Mouse (Mus musculus) gastrocnemius, adult 2 months (tissue): ENCODE results near the gene Slc36a2. TPM values are rescaled to one million over a fixed set of nuclear protein-coding genes. Genes with fewer than 3 reads are reported as not detected.
A peak's percentile ranks its signal among the peaks of the same experiment; 100 is the strongest.

Source experiments
- DNase-seq: peaks from one replicate; pipeline ENCODE4 v3.0.0; 2022
- H3K27ac ChIP-seq: fragments of 200-600 bp; 2 replicates; pipeline ENCODE4 v1.8.1; 2022; ENCODE audit warnings: mild to moderate bottlenecking
- H3K4me3 ChIP-seq: fragments of 200-600 bp; 2 replicates; pipeline ENCODE4 v1.8.1; 2022; ENCODE audit warnings: mild to moderate bottlenecking, moderate library complexity
- CTCF ChIP-seq: fragments of 200-600 bp; IDR thresholded peaks from 2 replicates; pipeline ENCODE4 v1.8.1; 2022; ENCODE audit warnings: antibody characterized with exemption, mild to moderate bottlenecking, moderate library complexity
- intact Hi-C: fragments of 180-260 bp; cut with DNase I; formaldehyde crosslinking; loops from one replicate; pipeline ENCODE4 v1.15.1; 2025
- long read RNA-seq, 2 experiments: library from polyadenylated mRNA; stranded (forward); transcript quantifications; one replicate each; pipeline ENCODE4 v2.0.0; 2021
- total RNA-seq, 2 experiments: library from RNA; stranded (reverse); gene quantifications; 2 replicates each; pipeline ENCODE4 v1.2.3; 2021

Slc36a2 gene
- under 1 TPM; 0.15 to 0.61 TPM for total RNA-seq
- long read RNA-seq, experiment 1, partial matches to known transcripts = 1 of 2 reads
- long read RNA-seq, experiment 1, other reads (novel, unspliced or antisense) = 0 of 2 reads
- long read RNA-seq, experiment 2, partial matches to known transcripts = 0 of 1 reads
- long read RNA-seq, experiment 2, other reads (novel, unspliced or antisense) = 0 of 1 reads

DNA sequence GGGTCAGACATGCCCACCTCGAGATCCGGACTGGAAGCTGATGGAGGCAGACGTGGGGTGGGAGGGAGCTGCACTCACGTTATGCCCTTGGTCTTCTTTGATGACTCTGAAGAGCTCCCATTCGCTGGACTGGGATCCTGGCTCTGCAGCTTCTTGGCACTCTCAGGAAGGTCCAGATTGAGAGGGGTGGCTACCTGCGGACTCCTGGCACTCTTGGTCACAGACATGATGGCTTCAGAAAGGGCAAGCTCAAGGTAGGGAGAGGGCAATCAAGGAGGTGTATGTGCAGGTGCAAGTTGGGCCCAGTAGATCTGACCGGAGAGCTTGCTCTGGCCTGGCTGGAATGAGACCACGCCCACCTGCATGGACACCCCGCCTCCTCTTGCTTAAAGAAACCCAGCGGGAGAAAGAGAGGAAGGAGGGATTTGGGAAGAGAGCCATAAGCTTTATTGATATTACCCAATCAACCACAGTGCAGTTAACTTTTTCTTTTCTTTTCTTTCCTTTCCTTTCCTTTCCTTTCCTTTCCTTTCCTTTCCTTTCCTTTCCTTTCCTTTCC is at the start of gene Slc36a2:
Gene Slc36a2 (minus strand): TSS at position 345 of the 559 bp plus-strand sequence.
- no peak for TF ChIP-seq CTCF
- DNase-seq = no peak
- Histone ChIP-seq H3K27ac (no peak within 1 kb of the TSS), H3K4me3 (peak within 1 kb of the TSS; percentile 11; the same call in 1 of the 2 replicates)
- intact Hi-C loops = no loop called here

DNA sequence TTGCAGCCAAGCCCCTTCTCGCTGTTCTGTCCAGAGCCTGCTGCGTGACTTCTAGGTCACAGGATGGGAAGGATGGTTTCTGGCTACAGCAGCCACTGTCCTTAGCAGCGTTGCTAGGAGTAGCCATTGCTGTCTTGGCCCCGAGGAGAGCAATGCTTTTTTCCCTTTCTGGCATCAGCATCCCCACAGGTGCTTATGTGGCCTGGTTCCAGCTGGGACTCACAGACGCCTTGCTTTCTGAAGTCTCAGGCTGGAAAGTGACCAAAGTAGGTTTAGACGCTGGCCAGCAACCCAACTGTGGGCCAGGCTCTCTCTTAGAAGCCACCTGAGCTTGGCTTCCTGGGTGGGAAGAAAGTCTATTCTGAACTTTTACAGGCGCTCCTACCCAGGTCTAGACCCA is 49.4 kb upstream of the Slc36a2 start:
- Histone ChIP-seq H3K27ac (no peak overlapping the region), H3K4me3 (no peak overlapping the region)
- intact Hi-C loops = no loop called here
- no peak for DNase-seq
- TF ChIP-seq CTCF = no peak

DNA sequence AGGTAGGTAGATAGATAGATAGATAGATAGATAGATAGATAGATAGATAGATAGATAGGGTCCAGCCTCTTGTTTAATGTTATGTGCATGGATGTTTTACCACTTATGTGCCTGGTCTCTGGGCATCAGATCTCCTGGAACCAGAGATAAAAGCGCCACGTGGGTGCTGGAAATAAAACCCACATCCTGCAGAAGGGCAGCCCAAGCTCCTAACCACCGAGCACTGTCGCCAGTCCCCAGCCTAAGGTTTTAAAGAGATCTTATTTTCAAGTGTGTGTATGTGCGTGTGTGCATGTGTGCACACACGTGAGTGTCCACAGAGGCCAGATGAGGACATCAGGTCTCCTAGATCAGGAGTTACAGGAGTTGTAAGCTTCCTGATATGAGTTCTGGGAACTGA is 46.2 kb upstream of the Slc36a2 start:
- no peak overlapping the region for H3K27ac ChIP-seq
- no peak for DNase-seq
- no peak for TF ChIP-seq CTCF
- intact Hi-C loops = no loop called here
- H3K4me3 ChIP-seq = no peak overlapping the region

DNA sequence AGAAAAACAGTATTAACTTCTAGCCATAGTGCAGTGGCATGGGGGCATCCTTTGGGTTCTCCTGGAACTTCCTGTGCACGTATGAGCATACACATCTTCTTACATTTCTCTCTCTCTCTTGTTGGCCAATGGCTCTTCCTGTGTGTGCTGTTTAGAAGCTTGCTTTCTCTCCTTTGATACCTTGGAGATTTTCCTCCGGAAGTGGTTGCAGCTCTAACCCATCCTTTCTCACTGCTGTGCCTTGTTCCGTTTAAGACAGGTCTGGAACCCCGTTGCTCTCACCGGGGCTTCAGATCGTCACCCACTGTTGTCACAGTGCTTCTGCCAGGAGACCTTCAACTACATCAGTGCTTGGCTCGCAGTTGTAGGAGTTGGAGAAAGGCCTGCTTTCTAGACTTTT is 36.4 kb upstream of the Slc36a2 start:
- intact Hi-C loops = no loop called here
- Histone ChIP-seq H3K4me3 (no peak overlapping the region), H3K27ac (no peak overlapping the region)
- TF ChIP-seq CTCF = no peak
- no peak for DNase-seq

DNA sequence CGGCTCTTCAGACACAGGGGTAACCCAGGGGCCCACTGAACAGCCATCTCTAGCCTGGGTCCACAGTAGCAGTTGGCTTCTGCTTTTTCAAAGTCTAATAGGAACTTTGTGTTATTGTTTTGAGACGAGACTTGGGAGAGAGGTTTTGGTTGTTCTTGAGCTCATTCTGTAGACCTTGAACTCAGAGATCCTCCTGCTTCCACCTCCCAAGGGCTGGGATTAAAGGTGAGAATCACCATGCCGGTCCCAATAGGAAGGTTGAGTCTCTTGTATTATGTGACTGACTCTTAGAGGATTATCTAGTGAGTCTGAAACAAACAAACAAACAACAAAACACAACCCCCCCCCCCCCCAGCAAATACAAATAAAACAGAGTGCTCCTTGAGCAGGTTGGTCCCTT is 33.6 kb upstream of the Slc36a2 start:
- DNase-seq = no peak
- no peak for TF ChIP-seq CTCF
- intact Hi-C loops = no loop called here
- Histone ChIP-seq H3K4me3 (no peak overlapping the region), H3K27ac (no peak overlapping the region)

DNA sequence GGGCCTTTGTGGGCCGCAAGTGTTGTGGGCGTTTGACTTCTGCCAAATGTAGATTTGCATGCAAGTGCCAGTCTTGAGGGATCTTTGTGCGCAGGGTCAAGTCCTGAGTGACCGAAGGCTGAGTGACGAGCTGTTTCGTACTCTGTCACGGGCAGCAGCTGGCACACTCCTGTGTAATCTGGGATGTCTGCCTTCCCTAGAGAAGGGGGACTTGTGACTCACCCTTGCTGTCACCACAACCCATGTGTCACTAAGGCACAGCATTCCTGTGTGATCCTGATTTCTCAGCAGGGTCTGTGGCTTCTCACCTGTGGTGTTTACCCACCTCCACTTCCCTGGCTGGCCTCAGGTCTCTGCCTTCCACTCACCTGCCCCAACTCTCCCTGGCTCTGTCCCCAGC is 33.0 kb upstream of the Slc36a2 start:
- Histone ChIP-seq H3K4me3 (no peak overlapping the region), H3K27ac (no peak overlapping the region)
- DNase-seq = no peak
- intact Hi-C loops = no loop called here
- no peak for TF ChIP-seq CTCF

DNA sequence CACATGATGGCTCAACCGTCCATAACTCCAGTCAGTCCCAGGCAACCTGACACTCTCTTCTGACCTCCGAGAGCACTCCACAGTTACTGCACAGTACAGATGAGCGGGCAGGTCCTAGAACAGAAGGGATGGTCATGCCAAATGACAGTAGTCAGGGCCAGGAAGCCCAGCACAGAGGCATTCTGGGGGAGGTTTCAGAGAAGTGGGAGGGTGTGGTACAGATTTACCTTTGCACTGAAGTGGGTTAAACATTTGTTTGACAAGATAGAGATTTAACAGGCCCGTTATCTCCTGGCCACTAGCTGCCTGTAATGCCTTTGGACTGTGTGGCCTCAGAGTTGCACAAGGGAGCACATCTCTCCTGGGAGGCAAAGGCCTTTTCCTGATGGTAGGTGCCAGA is 32.5 kb upstream of the Slc36a2 start:
- intact Hi-C loops = no loop called here
- no peak for DNase-seq

DNA sequence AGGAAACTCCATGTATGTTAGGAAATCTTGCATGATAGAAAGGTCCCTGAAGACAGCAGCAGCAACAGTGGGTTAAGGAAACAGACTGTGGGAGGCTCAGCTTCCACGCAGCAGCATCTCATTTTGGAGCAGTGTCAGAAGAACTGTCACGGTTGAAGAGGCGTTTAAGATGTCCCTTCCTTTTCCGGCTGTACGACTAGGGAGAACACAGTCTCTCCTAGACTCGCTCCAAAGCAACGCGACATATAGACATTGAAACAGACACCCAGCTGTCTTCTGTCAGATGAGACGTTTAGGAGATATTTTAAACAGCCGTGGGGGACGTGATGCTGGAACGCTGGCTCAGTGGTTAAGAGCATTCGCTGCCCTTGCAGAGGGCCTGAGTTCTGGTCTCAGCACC is 32.0 kb upstream of the Slc36a2 start:
- Histone ChIP-seq H3K27ac (no peak overlapping the region), H3K4me3 (no peak overlapping the region)
- TF ChIP-seq CTCF = no peak
- intact Hi-C loops = no loop called here
- no peak for DNase-seq

More for the DNA sequence above, 32.5 kb upstream of the Slc36a2 start:
- H3K27ac ChIP-seq = no peak overlapping the region
- no peak for TF ChIP-seq CTCF
- H3K4me3 ChIP-seq = no peak overlapping the region

DNA sequence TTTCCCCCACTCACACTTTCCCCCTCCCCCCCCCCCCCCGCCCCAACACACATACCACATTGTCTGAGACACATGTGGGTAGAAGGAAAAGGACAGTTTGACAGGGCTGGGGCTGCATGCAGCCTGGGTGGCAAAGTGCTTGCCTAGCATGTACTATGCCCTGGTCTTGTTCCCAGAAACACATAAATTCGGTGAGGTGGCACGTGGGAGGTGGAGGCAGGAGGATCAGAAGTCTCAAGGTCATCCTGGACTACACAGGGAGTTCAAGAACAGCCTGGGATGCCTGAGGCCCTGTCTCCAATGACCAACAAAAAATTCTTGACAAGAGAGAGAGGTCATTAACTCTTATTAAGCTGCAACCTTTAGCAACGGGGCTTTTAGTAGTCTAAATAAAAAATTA is 31.2 kb upstream of the Slc36a2 start:
- H3K27ac ChIP-seq = no peak overlapping the region
- intact Hi-C loops = no loop called here
- no peak overlapping the region for H3K4me3 ChIP-seq
- DNase-seq = no peak
- TF ChIP-seq CTCF = no peak

DNA sequence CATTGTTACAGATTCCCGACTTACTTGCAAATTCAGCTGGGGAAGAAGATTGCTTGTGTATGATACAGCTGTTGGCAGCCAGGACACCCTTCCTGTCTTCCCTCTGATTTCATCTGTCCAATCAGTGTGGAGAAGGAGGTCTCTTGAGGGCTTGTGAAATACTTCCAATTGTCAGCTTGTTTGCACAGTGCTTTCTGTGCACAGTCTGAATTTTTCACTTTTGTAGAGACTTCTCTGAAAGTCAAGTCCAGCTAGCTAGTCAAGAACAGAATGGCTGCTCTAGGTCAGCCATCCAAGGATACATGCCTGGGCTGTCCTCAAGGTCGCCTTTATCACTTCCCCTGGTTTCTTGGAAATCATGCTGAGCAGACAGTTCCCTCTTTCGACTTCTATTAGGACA is 30.1 kb upstream of the Slc36a2 start:
- intact Hi-C loops = no loop called here
- DNase-seq = no peak
- no peak overlapping the region for H3K27ac ChIP-seq
- no peak for TF ChIP-seq CTCF
- no peak overlapping the region for H3K4me3 ChIP-seq

DNA sequence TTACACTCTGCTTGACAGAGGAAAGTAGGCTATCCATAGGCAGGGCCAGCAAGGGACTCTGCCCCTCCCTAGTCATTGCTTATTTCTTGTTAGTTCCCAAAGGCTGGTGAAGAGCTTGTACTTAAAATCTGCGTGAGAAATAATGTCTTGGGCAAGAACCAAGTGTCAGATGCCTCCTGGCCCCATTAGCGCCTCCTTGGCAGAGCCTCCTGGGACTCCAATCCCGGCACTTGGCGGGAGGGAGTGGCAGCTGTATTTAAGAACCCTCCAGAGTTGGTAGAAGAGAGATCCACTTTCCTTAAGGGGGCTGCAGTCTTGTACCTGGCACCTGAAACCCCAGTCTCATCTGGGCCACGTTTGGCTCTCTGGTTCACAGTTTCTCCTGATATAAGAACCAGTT is 29.3 kb upstream of the Slc36a2 start:
- intact Hi-C loops = no loop called here
- H3K4me3 ChIP-seq = no peak overlapping the region
- TF ChIP-seq CTCF = no peak
- peak overlapping the region; percentile 35; the same call in 1 of the 2 replicates for H3K27ac ChIP-seq
- peak; percentile 66 for DNase-seq

DNA sequence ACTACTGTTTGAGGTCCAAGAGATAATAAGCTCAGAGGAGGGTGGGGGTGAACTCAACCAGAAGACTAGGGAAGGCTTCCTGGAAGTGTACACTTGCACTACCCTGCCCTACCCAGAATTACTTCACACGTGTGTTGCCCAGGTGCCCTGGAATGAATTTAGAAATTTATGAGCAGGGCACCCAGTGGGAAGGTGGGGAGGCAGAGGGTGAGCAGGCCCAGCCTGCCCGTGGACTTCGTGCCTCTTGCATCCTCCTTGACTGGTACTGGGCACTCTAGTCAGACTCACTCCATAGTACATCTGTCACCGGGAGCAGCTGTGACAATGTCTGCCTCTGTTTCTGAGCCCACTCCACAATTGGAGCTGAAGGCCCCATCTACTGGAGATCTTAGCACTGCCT is 28.6 kb upstream of the Slc36a2 start:
- Histone ChIP-seq H3K4me3 (no peak overlapping the region), H3K27ac (no peak overlapping the region)
- TF ChIP-seq CTCF = no peak
- DNase-seq = no peak
- intact Hi-C loops = no loop called here

DNA sequence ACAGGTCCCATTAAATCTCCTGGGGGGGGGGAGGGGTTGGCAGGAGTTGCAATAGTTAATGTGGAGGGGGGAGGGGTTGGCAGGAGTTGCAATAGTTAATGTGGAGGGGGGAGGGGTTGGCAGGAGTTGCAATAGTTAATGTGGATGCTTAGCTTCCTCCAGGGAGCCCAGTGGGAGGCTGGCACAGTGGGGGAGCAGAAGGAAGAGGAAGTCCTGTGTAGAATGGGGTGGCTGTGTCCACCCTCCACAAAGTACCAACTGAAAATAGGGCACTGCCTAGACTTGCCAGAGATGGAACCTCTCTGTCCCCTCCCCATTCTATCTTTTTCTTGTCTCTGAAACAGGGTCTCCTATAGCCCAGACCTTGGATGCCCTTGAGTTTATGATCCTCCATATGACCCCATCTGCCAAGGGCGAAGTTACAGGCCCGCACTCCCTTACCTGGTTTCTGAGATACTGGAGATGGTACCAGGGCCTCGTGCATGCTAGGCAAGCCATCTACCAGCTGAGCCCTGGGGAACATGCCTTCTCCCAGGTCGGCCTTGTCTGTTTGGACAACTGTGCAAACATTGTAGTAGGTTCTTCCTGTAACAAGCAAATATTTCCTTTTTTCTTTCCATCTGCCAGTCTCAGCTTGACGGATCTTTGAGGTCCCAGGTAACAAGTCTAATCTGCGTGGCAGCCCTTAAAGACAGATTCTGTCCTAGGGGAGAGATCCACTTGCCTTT is 24.9 kb upstream of the Slc36a2 start:
- intact Hi-C loops = no loop called here
- TF ChIP-seq CTCF = no peak
- H3K27ac ChIP-seq = no peak overlapping the region

DNA sequence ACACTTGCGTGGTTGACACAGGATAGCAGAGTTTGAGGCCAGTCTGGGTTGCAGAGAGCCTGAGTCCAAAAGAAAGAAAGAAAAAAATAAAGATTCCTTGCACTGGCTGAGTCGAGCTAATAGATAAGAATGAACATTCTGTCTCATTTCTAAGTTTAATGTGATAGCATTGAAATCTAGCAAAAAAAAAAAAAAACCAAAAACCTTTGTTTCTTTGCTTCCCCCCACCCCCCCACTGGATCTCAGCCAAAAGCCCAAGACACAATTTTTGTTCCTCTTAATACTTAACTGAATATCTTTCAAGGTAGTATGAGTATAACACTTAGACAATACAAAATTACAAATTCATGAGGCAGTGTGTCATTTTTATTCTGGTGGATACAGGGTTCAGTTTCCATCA is 24.2 kb upstream of the Slc36a2 start:
- intact Hi-C loops = no loop called here
- Histone ChIP-seq H3K4me3 (no peak overlapping the region), H3K27ac (no peak overlapping the region)
- no peak for TF ChIP-seq CTCF
- DNase-seq = no peak

More for the DNA sequence above, 24.9 kb upstream of the Slc36a2 start:
- no peak overlapping the region for H3K4me3 ChIP-seq
- no peak for DNase-seq
